Mouse (Mus musculus): ENCODE results near the gene Zhx3. TPM values are rescaled to one million over a fixed set of nuclear protein-coding genes. Genes with fewer than 3 reads are reported as not detected.

Gene Zhx3
- 15.5 and 16.8 TPM in 2 replicates for polyA plus RNA-seq (2016; fragmentation: Nextera tagmentation; extraction: Ambion mirVana)

GRCm38 (mm10) chr2:160872890-160873382 lies at the start of gene Zhx3:
Gene Zhx3, minus strand, starts transcription at chr2:160872998.
- Histone ChIP-seq H3K9me3 (no peaks in the 10 kb centered on the region), H3K27me3 (no peaks in the 10 kb centered on the region), H3K4me2 (replicated peaks) (peak within 1 kb of the TSS; percentile 82), H3K4me3 (peak within 1 kb of the TSS; percentile 90), H3K4me1 (peaks cover 14% of the 10 kb centered on the region), H3K9ac (replicated peaks) (peak within 1 kb of the TSS; percentile 89), H3K27ac (replicated peaks) (peak within 1 kb of the TSS; percentile 98), H3K36me3 (no peaks in the 10 kb centered on the region)
- under 1% methylated on average over 44 of the region's 48 CpGs for WGBS
- ATAC-seq (ENCODE audit: low FRiP score, low read depth): peak; percentile 98

DNA sequence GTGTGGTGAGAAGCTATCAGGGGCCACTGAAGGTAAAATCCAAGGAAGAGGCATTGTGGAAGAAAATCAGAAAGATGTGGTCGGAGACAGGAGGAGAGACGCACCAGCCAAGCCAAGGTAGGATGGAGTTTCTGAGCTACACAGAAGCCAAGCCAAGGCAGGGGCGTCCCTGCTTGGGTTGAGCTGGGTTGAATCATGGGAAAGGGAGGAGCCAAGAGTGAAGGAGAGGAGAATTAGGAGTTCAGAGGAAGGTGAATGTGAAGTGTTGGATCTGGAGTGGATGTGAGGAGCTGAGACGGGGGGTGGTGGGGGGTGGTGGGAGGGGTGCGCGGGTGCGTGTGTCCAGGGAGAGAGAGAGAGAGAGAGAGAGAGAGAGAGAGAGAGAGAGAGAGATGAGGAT lies 48.5 kb upstream of the Zhx3 start:
- Histone ChIP-seq H3K9me3 (no peaks in the 10 kb centered on the region), H3K9ac (replicated peaks) (no peak overlapping the region), H3K4me3 (no peak overlapping the region), H3K27ac (replicated peaks) (no peak overlapping the region), H3K4me1 (peaks cover 21% of the 10 kb centered on the region), H3K27me3 (peaks cover 4% of the 10 kb centered on the region; the same call in 1 of the 2 replicates), H3K4me2 (replicated peaks) (no peak overlapping the region), H3K36me3 (no peaks in the 10 kb centered on the region)
- no peak for ATAC-seq (ENCODE audit: low FRiP score, low read depth)
- WGBS: 79% methylated on average over 7 of the region's 7 CpGs

DNA sequence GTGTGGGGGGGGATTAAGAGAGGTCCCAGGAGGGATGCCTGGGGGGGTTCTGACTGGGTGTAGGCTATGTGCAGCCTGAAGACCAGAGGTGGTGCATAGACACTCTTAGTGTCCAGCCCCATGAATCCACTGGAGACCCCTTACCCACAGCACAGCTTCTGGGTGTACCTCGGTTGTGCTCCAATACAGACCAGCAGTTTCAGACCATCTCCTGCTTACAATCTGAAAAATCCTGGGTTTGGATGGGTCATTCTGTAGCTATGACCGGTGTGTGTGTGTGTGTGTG lies 46.1 kb upstream of the Zhx3 start:
- no peak overlapping the region for H3K4me3 ChIP-seq
- H3K4me1 ChIP-seq: peaks cover 21% of the 10 kb centered on the region
- H3K4me2 ChIP-seq (replicated peaks): no peak overlapping the region
- 67% methylated on average over 2 of the region's 2 CpGs for WGBS
- no peak for ATAC-seq (ENCODE audit: low FRiP score, low read depth)
- H3K9me3 ChIP-seq: no peaks in the 10 kb centered on the region
- no peak overlapping the region for H3K27ac ChIP-seq (replicated peaks)
- H3K36me3 ChIP-seq: no peaks in the 10 kb centered on the region
- no peak overlapping the region for H3K9ac ChIP-seq (replicated peaks)
- H3K27me3 ChIP-seq: peaks cover 25% of the 10 kb centered on the region

GRCm38 (mm10) chr2:160918154-160918929 lies 45.5 kb upstream of the Zhx3 start:
- H3K4me2 ChIP-seq (replicated peaks): no peak overlapping the region
- WGBS: 40% methylated on average over 8 of the region's 8 CpGs
- no peaks in the 10 kb centered on the region for H3K36me3 ChIP-seq
- H3K9me3 ChIP-seq: no peaks in the 10 kb centered on the region
- 0 out of 2 replicates have a peak overlapping the region, but pooled peaks have one; percentile 46 for H3K27ac ChIP-seq (replicated peaks)
- H3K27me3 ChIP-seq: peaks cover 31% of the 10 kb centered on the region
- peak; percentile 61 for ATAC-seq (ENCODE audit: low FRiP score, low read depth)
- H3K4me1 ChIP-seq: peaks cover 21% of the 10 kb centered on the region
- H3K4me3 ChIP-seq: no peak overlapping the region
- H3K9ac ChIP-seq (replicated peaks): no peak overlapping the region

GRCm38 (mm10) chr2:160917313-160917712 lies 44.5 kb upstream of the Zhx3 start:
- H3K9me3 ChIP-seq: no peaks in the 10 kb centered on the region
- H3K9ac ChIP-seq (replicated peaks): no peak overlapping the region
- ATAC-seq (ENCODE audit: low FRiP score, low read depth): no peak
- peaks cover 41% of the 10 kb centered on the region for H3K27me3 ChIP-seq
- H3K4me3 ChIP-seq: no peak overlapping the region
- H3K27ac ChIP-seq (replicated peaks): no peak overlapping the region
- peaks cover 23% of the 10 kb centered on the region for H3K4me1 ChIP-seq
- no peak overlapping the region for H3K4me2 ChIP-seq (replicated peaks)
- no peaks in the 10 kb centered on the region for H3K36me3 ChIP-seq
- 88% methylated on average over 3 of the region's 3 CpGs for WGBS

GRCm38 (mm10) chr2:160916714-160917113 lies 43.9 kb upstream of the Zhx3 start:
- 74% methylated on average over 8 of the region's 8 CpGs for WGBS
- no peak for ATAC-seq (ENCODE audit: low FRiP score, low read depth)
- no peak overlapping the region for H3K4me2 ChIP-seq (replicated peaks)
- no peak overlapping the region for H3K27ac ChIP-seq (replicated peaks)
- peaks cover 47% of the 10 kb centered on the region for H3K27me3 ChIP-seq
- H3K4me1 ChIP-seq: peaks cover 29% of the 10 kb centered on the region
- no peaks in the 10 kb centered on the region for H3K36me3 ChIP-seq
- H3K9ac ChIP-seq (replicated peaks): no peak overlapping the region
- H3K4me3 ChIP-seq: no peak overlapping the region
- H3K9me3 ChIP-seq: no peaks in the 10 kb centered on the region

- no peak overlapping the region for H3K27ac ChIP-seq (replicated peaks)
- H3K4me2 ChIP-seq (replicated peaks): no peak overlapping the region
- no peak overlapping the region for H3K9ac ChIP-seq (replicated peaks)
- no peaks in the 10 kb centered on the region for H3K36me3 ChIP-seq
- 82% methylated on average over 13 of the region's 13 CpGs for WGBS
- peaks cover 35% of the 10 kb centered on the region for H3K4me1 ChIP-seq
- no peak for ATAC-seq (ENCODE audit: low FRiP score, low read depth)
- H3K9me3 ChIP-seq: no peaks in the 10 kb centered on the region
- no peak overlapping the region for H3K4me3 ChIP-seq
- H3K27me3 ChIP-seq: peaks cover 54% of the 10 kb centered on the region
These were observed 43.2 kb upstream of the Zhx3 start for GRCm38 (mm10) chr2:160915821-160916610.

- no peak overlapping the region for H3K27ac ChIP-seq (replicated peaks)
- WGBS: 89% methylated on average over 9 of the region's 9 CpGs
These were observed 41.9 kb upstream of the Zhx3 start for GRCm38 (mm10) chr2:160914656-160915055.

DNA sequence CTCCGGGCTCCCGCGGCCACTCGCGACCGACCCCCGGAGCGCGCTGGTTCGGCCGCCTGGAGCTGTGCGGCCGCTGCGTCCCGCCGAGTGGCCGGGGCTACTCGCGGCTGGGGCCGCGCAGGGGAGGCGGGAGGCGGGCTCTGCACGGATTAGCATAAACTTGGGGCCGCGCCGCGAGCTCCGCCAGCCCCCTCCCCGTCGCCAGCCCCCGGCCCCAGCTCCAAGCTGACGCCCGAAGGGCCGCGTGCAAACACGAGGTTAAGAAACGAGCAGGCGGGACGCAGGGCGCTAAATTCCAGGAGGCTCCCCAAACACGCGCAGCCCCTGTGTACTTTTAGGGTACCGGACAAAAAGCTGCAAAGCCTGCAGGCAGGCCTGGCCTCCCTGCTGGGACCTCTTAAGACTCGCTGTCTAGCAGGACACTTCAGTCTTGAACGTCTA lies 39.5 kb upstream of the Zhx3 start, which contains the start of gene Emilin3:
Gene Emilin3 (minus strand): TSS at position 98 of the 441 bp plus-strand sequence.
- under 1% methylated on average over 43 of the region's 46 CpGs for WGBS
- H3K27ac ChIP-seq (replicated peaks): no peak within 1 kb of the TSS
- H3K9ac ChIP-seq (replicated peaks): peak within 1 kb of the TSS; percentile 63
- peak within 1 kb of the TSS; percentile 54 for H3K4me3 ChIP-seq
- H3K36me3 ChIP-seq: no peaks in the 10 kb centered on the region
- no peaks in the 10 kb centered on the region for H3K9me3 ChIP-seq
- peaks cover 21% of the 10 kb centered on the region for H3K4me1 ChIP-seq
- ATAC-seq (ENCODE audit: low FRiP score, low read depth): peak; percentile 79
- H3K27me3 ChIP-seq: peaks cover 81% of the 10 kb centered on the region
- peak within 1 kb of the TSS; percentile 94 for H3K4me2 ChIP-seq (replicated peaks)

More at GRCm38 (mm10) chr2:160914656-160915055, 41.9 kb upstream of the Zhx3 start:
- Histone ChIP-seq H3K36me3 (no peaks in the 10 kb centered on the region), H3K4me3 (no peak overlapping the region), H3K27me3 (peaks cover 67% of the 10 kb centered on the region), H3K4me2 (replicated peaks) (no peak overlapping the region), H3K9me3 (no peaks in the 10 kb centered on the region), H3K4me1 (peaks cover 35% of the 10 kb centered on the region), H3K9ac (replicated peaks) (no peak overlapping the region)
- ATAC-seq (ENCODE audit: low FRiP score, low read depth): no peak

DNA sequence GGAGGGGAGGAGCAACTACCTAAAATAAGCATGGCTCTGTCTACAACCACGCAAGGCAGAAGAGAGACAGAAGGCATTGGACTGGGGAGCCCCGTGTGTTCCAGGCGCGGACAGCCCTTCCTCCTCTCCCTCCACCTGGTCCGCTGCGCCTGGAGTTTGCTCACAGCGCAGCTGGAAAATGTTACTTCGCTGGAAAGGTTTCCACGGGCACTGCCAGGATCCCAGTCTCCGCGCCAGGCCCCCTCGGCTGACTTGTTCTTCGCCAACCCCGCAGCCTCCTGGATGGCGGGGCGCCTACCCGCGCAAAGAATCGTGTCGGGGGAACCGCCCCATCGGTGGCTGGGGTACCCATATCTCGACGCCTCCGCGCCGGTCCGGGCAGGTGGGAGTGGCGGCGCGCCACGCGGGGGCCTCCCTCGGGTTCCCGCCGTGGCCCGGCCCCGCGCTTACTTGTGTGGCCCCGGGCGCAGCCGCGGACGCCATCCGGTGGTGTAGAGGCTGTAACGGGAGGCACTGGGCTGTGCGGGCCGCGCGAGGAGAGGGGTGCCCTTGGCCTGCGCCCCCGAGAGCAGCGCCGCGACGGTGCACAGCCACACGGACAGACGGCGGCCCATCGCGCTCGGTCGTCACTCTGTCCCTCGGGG lies 38.9 kb upstream of the Zhx3 start:
- ATAC-seq (ENCODE audit: low FRiP score, low read depth): peak; percentile 62
- peak overlapping the region; percentile 63 for H3K9ac ChIP-seq (replicated peaks)
- WGBS: 2% methylated on average over 53 of the region's 64 CpGs
- H3K27ac ChIP-seq (replicated peaks): no peak overlapping the region
- H3K4me3 ChIP-seq: peak overlapping the region; percentile 54
- H3K36me3 ChIP-seq: no peaks in the 10 kb centered on the region
- peak overlapping the region; percentile 94 for H3K4me2 ChIP-seq (replicated peaks)
- H3K9me3 ChIP-seq: no peaks in the 10 kb centered on the region
- peaks cover 81% of the 10 kb centered on the region for H3K27me3 ChIP-seq
- H3K4me1 ChIP-seq: peaks cover 17% of the 10 kb centered on the region

GRCm38 (mm10) chr2:160910633-160911032 lies 37.8 kb upstream of the Zhx3 start:
- Histone ChIP-seq H3K4me2 (replicated peaks) (no peak overlapping the region), H3K36me3 (no peaks in the 10 kb centered on the region), H3K4me1 (peaks cover 14% of the 10 kb centered on the region), H3K4me3 (no peak overlapping the region), H3K9ac (replicated peaks) (no peak overlapping the region), H3K27ac (replicated peaks) (no peak overlapping the region), H3K9me3 (no peaks in the 10 kb centered on the region), H3K27me3 (peaks cover 71% of the 10 kb centered on the region)
- 87% methylated on average over 5 of the region's 5 CpGs for WGBS
- no peak for ATAC-seq (ENCODE audit: low FRiP score, low read depth)
